Mouse (Mus musculus): ENCODE data around the gene Nsrp1. TPM values are rescaled to one million over a fixed set of nuclear protein-coding genes. Genes with fewer than 3 reads are reported as not detected.

Gene Nsrp1
- 10 to 100 TPM; 16.4 to 17.3 TPM for total RNA-seq (2023)

GRCm38 (mm10) chr11:77078273-77079134 is at the start of gene Nsrp1:
Gene Nsrp1, minus strand, starts transcription at chr11:77078435.

GRCm38 (mm10) chr11:76997916-76998704 is 80.1 kb downstream of the Nsrp1 start, which contains the start of gene Slc6a4:
Gene Slc6a4, plus strand, starts transcription at chr11:76998603.

Other genes starting within 250 kb of the Nsrp1 start
- gene Cpd, start 231.4 kb downstream of the Nsrp1 start, total RNA-seq (2023): 10 to 100 TPM; 67.9 to 77.5 TPM
- gene Tmigd1, start 176.3 kb downstream of the Nsrp1 start, total RNA-seq (2023): not detected
- 10 to 100 TPM; 29.7 to 34.5 TPM for gene Blmh, start 153.6 kb downstream of the Nsrp1 start, total RNA-seq (2023)
- gene Slc6a4, start 79.8 kb downstream of the Nsrp1 start, total RNA-seq (2023): under 1 TPM in 1 of 2 experiments, not detected in 1; 0.20 TPM
- 1 to 10 TPM; 2.2 to 3.6 TPM for gene Efcab5, start 110.5 kb upstream of the Nsrp1 start, total RNA-seq (2023)
- 100 to 1,000 TPM; 146 to 172 TPM for gene Ssh2, start 137.9 kb upstream of the Nsrp1 start, total RNA-seq (2023)